Mouse (Mus musculus): ENCODE data around the gene Polk.

The Polk gene

DNA sequence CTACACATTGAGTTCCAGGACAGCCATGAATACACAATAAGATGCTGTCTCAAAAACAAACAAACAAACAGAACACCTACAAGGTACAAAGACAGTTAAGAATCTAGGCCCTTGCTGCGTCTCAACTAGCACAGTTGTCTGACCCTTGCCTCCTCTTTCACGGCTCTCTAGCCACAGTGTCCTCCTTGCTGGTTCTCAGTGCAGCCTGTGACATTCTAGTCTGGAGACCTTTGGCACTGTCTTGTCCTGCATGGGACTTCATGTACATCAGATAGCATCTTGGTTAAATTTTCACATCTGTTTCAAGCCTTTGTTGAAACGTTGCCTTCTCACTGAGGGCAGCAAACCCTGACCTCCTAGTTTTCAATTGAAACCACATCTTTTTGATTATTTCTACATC, 13.6 kb downstream of the Polk start:
- no peak for DNase-seq

DNA sequence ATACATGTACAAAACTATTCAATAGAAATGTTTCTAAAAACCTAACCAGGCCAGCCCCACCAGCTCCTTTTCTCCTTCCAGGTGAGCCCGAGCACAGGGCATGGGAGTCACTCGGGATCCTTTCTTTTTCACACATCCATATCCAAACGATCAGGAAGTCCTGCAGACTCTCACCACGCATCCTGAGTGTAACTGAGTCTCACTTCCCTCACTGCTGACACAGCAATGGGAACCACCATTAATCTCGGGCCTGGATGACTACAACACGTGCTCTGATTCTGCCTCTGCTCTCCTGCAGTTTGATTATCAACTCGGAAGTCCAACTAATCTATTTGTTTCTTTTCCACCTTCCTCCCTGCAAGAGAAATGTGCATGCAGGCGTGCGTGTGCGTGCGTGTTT, 14.5 kb downstream of the Polk start:
- no peak for DNase-seq

DNA sequence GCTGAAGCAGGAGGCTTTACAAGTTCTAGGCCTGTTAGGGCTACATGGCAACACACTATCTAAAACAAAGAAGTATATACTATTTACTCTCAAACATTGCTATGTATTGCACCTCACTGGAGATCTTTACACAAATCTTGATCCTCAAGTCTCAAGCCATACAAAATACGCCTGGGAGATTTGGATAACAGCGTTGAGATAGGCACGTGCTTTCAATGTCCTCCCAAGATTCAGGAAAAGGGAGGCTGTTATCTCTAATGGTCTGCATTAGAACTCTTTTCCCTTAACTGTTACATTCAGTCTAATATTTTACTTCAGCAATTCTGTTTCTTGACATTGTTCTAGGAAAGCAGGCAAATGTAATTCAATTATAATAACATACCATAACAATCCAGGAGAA, 15.4 kb downstream of the Polk start:
- no peak for DNase-seq

DNA sequence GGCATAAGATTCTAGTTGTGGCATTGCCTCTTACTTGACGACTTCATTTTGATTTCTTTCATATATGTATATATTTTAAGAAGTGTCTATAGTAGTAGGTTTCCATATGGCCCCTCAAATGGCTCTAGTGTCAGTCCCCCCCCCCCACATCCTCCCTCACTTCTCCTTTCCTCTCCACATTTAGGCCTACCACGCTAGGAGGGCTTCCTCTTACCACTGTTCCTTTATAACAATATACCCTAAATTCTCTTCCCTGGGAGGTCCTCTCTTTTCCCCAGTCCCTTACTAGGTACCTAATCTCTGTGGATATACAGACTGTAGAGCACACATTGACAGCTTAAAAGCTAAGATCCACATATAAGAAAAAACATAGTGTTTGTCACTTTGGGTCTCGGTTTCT, 21.1 kb downstream of the Polk start:
- no peak for DNase-seq

DNA sequence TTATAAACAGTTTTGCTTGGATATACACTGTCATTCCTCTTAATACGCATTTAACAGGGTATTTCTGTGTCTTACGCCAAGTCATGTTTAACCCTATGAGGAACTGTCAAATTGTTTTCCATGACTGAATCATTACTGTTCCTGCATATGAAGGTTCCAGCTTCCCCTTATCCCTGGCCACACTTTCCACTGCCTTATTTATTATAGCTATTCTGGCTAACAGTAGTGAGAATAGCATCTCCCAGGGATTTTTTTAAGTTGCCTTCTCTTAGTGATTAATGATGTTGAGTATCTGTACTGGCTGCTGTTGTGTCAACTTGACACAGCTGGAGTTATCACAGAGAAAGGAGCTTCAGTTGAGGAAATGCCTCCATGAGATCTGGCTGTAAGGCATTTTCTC, 25.0 kb downstream of the Polk start:
- DNase-seq = no peak

DNA sequence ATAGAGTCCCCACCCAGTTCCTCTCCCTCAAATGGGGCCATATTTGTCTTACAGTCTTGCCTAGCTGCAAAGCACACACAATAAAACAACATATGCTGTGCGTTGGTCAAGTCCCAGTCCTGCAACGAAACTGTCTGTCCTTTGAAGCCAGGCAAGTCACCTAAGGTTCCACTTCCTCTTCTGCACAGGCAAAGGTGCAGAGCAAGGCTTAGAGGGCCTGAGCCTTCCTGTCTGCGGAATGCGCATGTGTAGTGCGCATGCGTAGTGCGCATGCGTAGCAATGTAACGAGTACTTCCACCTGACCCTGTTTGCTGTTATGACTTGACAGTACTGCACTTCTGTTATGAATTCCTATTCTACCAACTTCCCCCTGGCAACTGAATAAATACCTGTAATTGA, 26.1 kb downstream of the Polk start:
- no peak for DNase-seq

DNA sequence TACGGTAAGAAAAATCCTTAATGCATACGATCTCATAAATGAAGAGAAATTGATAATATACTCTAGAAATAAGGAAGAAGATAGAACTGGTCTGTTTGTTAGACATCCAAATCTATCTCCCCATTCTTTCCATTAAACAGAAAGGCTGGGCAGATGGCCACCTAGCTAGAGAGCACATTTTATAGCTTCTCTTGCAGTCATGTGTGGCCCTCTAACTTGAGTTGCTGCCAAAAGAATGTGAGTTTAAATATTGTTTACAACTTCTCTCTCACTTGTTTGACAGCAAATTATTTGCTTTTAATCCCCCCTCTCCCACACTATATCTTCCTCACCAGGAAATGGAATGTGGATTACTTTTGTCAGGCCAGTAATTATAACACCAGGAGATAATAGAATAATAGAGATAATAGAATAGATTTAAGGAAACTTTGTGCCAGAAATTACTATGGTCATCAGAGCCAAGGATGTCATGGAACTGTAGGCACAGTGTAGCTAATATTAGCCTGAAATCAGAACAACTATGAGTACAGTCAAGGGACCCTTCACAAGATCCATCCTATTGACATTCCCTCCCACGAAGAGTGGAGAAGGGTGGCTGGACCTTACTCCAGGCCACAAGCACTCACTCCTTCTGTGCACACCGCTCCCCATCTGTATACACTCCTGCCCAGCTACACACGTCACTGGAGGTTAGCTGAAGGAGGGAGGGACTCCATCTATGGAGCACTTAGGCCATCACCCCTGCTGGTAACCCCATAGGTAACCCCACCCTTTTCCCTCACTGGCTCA, 28.0 kb downstream of the Polk start:
- no peak for DNase-seq

DNA sequence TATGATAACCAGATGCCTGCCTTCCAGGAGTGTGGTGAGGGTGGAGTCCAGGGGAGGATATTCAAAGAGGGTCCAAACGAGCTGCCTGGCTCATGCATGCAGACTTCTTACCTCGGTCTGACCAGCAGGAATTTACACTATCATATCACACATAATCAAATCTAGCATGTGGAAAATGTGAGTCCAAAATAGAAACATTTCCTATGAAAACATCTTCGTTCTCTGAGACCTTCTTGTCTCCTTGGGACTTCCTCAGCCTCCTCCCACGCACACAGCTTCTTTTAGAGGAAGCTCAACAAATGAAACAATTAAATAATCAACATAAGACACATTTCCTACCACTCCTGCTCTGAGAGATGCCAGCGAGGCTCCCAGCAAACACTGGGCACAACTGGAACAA, 30.5 kb downstream of the Polk start:
- no peak for DNase-seq

DNA sequence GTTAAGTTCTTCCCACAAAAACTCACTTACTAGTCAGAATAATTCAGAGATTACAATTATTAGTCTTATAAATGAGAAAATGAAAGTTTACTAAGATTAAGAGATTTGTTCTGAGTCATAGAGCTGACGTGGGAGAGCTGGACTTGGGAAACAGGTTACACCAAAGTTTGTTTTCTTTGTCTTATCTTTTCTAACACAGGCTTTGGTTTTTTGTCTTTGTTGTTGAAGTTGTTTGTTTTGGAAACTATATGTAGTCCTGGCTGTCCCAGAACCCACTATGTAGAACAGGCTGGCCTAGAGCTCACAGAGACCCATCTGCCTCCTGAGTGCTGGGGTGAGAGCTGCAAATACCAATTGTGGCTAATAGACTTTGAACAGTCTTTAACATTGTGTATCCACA, 31.1 kb downstream of the Polk start:
- DNase-seq = no peak

DNA sequence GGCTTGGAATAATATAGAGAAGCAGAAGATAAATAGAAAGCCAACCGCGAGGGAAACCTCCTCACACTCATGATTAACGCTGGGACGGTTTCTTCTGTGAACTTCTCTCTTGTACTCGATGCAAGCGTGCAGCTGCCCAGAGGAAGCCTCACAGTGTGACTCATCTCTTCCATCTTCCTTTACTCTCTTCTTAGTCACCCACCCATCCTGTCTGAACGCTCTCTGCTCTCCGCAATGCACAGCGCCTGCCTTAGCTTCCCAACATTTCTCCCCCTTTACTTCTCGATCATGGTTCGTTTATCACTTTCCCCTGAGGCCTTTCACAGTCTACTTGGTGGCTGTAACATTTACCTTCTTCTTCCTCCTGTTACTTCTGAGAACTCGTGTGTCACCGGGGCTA, 31.7 kb downstream of the Polk start:
- DNase-seq = peak; percentile 14

DNA sequence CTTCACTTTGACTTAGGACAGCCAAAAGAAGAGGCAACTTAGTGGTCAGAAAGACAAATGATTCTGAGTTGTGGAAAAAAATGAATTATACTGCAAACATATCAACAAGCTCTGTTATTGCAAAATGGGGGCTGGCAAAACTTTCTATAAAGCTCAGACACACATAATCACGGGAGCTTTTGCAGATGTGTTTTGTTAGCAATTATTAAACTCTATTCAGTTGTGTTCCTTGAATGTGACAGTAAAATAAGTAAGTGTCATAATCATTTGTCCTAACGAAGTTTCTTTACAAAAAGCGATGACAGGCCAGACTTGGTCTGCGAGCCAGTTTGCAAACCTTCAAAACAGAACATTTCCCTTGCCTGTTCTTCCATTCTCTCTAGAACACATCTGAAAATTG, 34.8 kb downstream of the Polk start:
- DNase-seq = no peak

DNA sequence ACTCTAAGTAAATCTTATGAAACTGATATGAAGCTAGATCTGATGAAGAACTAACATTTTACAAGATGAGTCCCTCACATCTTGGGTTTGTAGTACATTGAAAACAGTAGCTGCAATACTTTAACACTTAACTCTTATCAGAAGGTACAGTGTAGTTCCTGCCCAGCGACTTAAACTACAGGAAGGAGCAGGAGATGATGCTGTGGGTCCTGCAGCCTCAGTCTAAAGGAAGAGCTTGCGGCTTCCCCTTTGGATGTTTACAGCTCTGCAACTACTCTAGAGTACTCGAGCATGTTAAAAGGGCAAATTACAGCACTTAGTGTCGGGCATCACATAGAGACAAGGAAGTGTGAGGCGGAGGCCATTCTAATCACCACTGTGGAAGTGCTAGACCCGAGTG, 36.1 kb downstream of the Polk start:
- no peak for DNase-seq

DNA sequence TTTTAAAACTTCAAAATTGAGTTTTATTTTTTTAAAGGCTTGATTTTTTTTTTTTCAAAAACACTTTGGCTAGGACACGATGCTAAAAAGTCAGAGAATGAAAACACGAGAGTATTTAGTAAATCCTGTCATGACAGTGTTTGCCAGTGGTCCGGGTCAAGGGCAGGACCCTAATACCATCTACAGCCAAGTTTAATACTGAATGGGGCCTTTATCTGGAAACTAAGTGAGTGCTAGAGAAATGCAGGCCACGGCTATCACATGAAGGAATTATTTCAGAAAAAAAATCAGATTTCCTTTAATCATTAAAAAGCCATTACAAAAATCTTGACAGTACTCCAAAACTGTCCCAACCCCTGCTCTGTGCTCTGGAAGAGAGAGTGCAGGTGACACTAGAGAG, 36.7 kb downstream of the Polk start:
- no peak for DNase-seq

DNA sequence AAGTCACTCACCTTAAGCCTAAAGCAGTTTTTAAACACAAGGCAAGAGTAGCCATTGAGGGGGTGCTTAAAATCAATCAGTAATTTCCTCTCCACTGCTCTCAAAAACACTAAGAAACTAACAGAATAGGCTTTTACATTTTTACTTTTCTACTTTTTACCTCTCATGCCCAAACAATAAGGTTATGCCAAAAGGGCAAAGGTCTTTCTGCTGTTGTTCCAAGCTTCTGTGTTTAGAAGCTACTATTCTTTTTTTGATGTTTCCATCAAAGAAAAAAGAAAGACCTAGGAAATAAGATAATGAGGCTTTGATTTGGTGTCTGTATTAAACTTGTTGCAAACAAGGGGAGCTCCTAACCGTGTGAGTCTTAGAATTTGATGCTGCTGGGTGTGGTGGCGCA, 42.5 kb downstream of the Polk start:
- DNase-seq = no peak

DNA sequence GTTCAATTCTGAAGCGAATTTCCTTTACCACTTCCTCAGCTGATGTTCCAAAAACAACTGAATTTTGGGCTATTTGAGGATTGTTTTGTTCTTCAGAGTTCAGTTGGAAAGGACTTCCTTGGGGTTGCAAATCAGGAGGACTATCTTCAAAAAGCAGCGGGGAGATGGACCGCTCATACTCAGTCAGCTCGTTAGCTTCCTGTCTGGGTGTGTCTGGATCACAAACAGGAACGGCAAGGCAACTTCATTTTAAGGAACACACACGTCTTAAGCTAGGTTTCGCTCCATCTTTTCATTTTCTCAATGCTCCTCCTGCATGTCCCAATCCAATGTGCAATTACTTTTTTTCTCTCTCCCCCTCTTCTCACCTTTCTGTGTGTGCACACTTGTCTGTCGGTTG, 45.7 kb downstream of the Polk start:
- DNase-seq = no peak

DNA sequence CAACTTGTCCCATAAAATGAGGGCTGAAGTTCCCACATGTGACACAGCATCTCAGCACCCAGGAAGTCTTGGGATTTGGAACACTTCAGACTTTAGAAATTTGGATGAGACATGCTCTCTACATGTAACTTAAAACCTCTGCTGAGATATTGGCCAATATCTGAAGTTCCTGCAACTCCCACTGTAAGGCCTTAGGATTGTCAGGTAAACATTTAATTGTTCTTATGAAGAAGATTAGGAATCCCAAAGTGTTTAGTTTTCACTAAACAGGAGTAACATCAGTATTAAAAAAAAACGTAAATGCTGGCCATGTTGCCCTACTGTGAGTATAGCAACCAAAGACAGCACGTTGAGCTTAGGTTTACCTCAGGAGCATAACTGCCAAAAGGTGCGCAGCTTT, 51.9 kb downstream of the Polk start, which contains the start of gene Gm17622:
TSS of gene Gm17622 (plus strand) at position 301 of the 400 bp plus-strand sequence.
- DNase-seq = no peak

DNA sequence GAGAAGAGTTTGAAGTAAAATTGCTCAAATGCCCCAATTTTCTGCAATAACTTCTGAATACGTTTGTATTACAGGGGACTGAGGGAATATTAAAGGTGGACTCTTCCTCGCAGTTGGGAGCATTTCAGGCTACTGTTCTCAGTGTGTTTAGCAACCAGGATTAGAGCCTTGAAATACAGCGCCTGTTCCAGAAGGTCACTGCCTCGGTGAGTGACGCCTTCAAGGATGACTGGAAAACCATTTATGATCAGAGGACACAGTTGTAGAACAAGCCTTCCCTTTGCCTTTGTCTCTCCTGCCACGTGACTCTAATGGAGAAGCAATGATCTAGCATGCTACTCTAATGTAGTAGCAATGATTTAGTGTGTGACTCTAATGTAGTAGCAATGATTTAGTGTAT, 54.4 kb downstream of the Polk start:
- DNase-seq = no peak

DNA sequence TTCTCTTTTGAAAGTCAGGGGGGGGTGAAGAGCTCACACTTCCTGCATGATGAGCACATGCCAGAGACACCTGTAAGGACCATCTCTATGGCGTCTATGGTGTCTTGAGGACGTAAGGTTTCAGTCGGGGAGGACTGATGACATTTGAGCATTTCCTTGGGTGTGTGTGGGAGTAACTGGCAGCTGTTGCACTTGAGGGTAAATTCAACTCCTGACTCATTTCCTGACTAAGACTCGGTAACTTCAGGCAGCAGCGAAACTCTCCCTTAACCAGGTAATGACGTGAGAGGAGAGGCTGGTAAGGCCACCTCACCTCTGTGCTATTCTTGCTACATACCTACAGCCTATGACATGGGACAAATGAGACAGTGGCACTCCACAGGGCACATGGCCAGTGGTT, 55.1 kb downstream of the Polk start:
- DNase-seq = no peak

DNA sequence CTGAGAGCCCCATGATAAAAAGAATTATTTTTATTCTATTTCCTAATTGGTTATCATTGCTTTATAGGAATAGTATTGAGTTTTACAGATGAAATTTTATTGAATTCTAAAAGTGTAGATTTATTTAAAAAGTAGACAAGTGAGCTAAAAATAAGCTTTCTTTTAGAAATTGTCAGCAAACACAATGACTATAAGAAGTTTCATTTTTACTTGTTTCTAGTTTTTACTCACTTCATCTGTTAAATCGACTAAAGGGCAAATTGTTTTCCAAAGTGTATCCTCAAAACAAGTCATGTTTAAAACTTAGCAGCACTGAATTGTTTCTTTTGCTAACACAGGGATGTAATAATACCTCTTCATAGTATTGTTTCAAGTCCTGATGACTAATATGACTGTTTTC, 63.4 kb downstream of the Polk start:
- no peak for DNase-seq

DNA sequence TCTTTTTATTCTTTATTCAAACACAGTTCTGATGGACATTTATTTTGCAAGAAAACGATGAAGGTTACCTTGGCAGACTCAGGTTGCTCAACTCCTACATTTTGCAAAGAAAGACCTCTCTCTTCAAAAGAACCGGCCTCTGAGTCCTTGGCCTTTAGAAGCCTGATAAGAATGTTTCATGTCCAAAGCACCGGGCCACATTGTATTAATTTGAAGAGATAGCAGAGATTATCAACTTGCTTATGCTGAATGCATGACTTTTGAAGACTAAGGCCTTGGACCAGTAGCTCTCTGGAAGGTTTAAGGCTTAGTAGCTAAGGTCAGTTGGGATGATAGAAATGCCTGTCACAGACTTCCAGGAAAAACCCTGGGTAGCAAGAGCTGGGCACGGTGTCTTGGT, 65.2 kb downstream of the Polk start:
- DNase-seq = no peak

DNA sequence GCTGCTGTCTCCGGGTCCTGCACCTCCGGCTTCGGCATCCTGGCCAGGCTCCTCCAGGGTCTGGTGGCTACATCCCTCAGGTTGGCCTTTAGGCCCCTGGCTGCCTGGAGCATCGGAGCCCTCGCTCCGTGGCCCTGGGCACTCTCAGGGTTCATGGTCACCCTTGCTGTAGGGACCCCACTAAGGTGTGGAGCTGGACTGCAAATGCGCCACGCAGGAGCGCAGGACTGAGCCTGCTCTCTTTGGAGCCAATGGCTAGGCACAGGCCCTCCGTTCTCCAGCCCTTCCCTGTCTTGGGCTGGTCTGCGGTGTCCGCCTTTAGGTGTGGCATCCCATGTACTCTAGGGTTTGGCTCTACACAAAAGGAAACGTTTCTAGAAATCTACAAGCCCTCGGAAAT, 71.4 kb downstream of the Polk start, which contains the start of gene Ankdd1b:
TSS of gene Ankdd1b (minus strand) at position 242 of the 400 bp plus-strand sequence.
- DNase-seq = no peak

DNA sequence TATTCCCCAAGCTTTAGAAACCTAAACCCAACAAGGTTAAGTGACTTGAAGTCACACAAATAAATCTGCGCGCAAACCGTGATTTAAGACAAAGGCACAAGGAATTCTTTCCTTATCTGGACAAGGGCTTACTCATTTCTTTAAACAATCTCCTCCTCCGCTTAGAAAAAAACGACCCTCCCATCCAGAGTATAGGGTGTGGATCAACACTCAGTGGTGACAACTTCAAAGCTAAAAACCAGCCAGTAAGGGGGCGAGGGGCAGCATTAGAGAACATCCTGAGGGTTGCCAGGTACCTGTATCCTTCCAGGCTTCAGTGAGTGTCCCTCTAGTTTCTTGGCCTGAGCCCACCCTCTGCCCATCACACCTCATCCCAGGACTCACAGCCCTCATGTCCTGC, 71.8 kb downstream of the Polk start:
- DNase-seq = no peak

DNA sequence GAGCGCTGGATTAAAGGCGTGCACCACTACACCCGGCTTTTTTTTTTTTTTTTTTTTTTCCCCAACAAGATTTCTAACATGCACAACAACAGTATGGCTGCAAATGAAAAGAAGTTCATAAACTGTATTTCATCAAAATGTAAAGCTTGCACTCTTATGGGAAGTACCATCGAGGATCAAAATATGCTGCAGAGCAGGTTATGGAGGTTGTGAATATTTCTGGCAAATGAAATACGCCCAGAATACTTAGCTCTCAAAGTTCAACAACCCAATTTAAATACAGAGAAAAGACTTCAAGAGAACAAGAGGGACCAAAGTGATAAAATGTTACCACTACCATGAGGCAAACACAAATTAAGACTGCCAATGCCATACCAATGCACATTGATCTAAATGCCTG, 73.7 kb downstream of the Polk start:
- DNase-seq = no peak

DNA sequence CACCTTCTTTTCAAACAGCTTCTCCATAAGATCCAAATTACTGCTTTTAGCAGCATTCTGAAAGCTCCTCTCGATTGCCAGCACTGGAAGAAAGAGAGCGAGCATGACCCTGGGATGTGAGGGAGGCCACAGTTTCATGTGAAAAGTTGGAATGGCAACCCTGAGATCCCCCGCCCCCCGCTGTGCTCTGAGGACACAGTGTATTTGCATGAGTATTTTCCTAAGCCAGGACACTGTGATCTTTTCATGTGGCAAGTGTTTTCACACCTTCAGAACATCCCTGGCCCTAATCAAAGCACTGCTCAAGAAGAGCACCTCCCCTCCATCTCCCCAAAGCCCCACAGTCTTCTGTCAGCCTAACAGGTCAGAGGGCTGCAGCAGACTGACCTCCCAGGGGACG, 77.1 kb downstream of the Polk start:
- DNase-seq = no peak

DNA sequence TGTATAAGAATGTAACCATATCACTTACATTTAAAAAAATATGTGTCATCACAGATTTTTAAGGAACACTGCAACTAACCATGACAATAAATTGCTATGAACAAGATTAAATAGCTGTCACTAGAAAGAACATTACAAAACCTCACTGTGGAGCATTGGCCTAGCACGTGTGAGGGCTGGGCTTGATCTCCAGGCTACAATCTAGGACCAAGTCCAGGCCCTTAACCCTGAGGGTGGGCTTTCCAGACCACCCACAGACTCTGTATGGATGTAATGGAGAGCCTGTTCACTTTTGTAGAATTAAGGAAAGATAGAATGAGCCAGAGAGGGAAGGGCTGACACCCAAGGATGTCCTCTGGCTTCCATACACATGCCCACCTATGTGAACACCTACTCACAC, 79.7 kb downstream of the Polk start:
- DNase-seq = no peak

Measured in layer of hippocampus, adult 9-11 months (tissue).